Mouse (Mus musculus): ENCODE data around the gene Lurap1l. TPM values are rescaled to one million over a fixed set of nuclear protein-coding genes. Genes with fewer than 3 reads are reported as not detected.

Lurap1l gene
- polyA plus RNA-seq, 1 experiment: 10.0 TPM

GRCm38 (mm10) chr4:80949720-80950119, 39.3 kb downstream of the Lurap1l start:
- WGBS: 89% methylated on average over 2 of the region's 2 CpGs
- DNase-seq: no peak
- no peaks in the 10 kb centered on the region for H3K4me1 ChIP-seq (ENCODE audit: control insufficient read depth, insufficient read depth, low read length)
- no peaks in the 10 kb centered on the region for H3K27me3 ChIP-seq (replicated peaks; ENCODE audit: control insufficient read depth, insufficient read depth, low read length)
- no peak overlapping the region for H3K27ac ChIP-seq (ENCODE audit: insufficient read depth, low read depth, low read length)
- H3K36me3 ChIP-seq (ENCODE audit: control insufficient read depth, insufficient read depth, low read length): no peaks in the 10 kb centered on the region; the same call in 1 of the 2 replicates
- no peak overlapping the region for H3K4me3 ChIP-seq (ENCODE audit: insufficient read depth, low read depth, low read length)
- TF ChIP-seq CTCF (conservative IDR thresholded peaks at IDR 0.05; ENCODE audit: insufficient read depth, insufficient read length, low read depth, low read length) (no peak), POLR2A (IDR thresholded peaks at IDR 0.05; ENCODE audit: low read depth, low read length) (no peak)

GRCm38 (mm10) chr4:80950280-80950781, 39.9 kb downstream of the Lurap1l start:
- no peak for DNase-seq
- H3K27me3 ChIP-seq (replicated peaks; ENCODE audit: control insufficient read depth, insufficient read depth, low read length): no peaks in the 10 kb centered on the region
- no peak overlapping the region for H3K4me3 ChIP-seq (ENCODE audit: insufficient read depth, low read depth, low read length)
- H3K4me1 ChIP-seq (ENCODE audit: control insufficient read depth, insufficient read depth, low read length): no peaks in the 10 kb centered on the region
- TF ChIP-seq CTCF (conservative IDR thresholded peaks at IDR 0.05; ENCODE audit: insufficient read depth, insufficient read length, low read depth, low read length): no peak
- TF ChIP-seq POLR2A (IDR thresholded peaks at IDR 0.05; ENCODE audit: low read depth, low read length): no peak
- H3K36me3 ChIP-seq (ENCODE audit: control insufficient read depth, insufficient read depth, low read length): no peaks in the 10 kb centered on the region; the same call in 1 of the 2 replicates
- whole genome bisulfite sequencing: 56% methylated on average over 8 of the region's 8 CpGs
- H3K27ac ChIP-seq (ENCODE audit: insufficient read depth, low read depth, low read length): no peak overlapping the region

GRCm38 (mm10) chr4:80952653-80953052, 42.2 kb downstream of the Lurap1l start:
- TF ChIP-seq POLR2A (IDR thresholded peaks at IDR 0.05; ENCODE audit: low read depth, low read length) (no peak), CTCF (conservative IDR thresholded peaks at IDR 0.05; ENCODE audit: insufficient read depth, insufficient read length, low read depth, low read length) (no peak)
- DNase-seq: no peak
- WGBS: 85% methylated on average over 1 of the region's 1 CpGs
- Histone ChIP-seq H3K4me3 (ENCODE audit: insufficient read depth, low read depth, low read length) (no peak overlapping the region), H3K27ac (ENCODE audit: insufficient read depth, low read depth, low read length) (no peak overlapping the region; the same call in 1 of the 2 replicates), H3K4me1 (ENCODE audit: control insufficient read depth, insufficient read depth, low read length) (no peaks in the 10 kb centered on the region), H3K27me3 (replicated peaks; ENCODE audit: control insufficient read depth, insufficient read depth, low read length) (no peaks in the 10 kb centered on the region), H3K36me3 (ENCODE audit: control insufficient read depth, insufficient read depth, low read length) (no peaks in the 10 kb centered on the region; the same call in 1 of the 2 replicates)

GRCm38 (mm10) chr4:80955942-80956341, 45.5 kb downstream of the Lurap1l start:
- Histone ChIP-seq H3K27me3 (replicated peaks; ENCODE audit: control insufficient read depth, insufficient read depth, low read length) (no peaks in the 10 kb centered on the region), H3K4me3 (ENCODE audit: insufficient read depth, low read depth, low read length) (no peak overlapping the region), H3K36me3 (ENCODE audit: control insufficient read depth, insufficient read depth, low read length) (no peaks in the 10 kb centered on the region; the same call in 1 of the 2 replicates), H3K27ac (ENCODE audit: insufficient read depth, low read depth, low read length) (no peak overlapping the region), H3K4me1 (ENCODE audit: control insufficient read depth, insufficient read depth, low read length) (no peaks in the 10 kb centered on the region)
- WGBS: 60% methylated on average over 2 of the region's 2 CpGs
- TF ChIP-seq POLR2A (IDR thresholded peaks at IDR 0.05; ENCODE audit: low read depth, low read length) (no peak), CTCF (conservative IDR thresholded peaks at IDR 0.05; ENCODE audit: insufficient read depth, insufficient read length, low read depth, low read length) (no peak)
- no peak for DNase-seq

GRCm38 (mm10) chr4:80967526-80967925, 57.1 kb downstream of the Lurap1l start:
- H3K36me3 ChIP-seq (ENCODE audit: control insufficient read depth, insufficient read depth, low read length): no peaks in the 10 kb centered on the region
- no peak overlapping the region for H3K27ac ChIP-seq (ENCODE audit: insufficient read depth, low read depth, low read length)
- DNase-seq: no peak
- H3K4me3 ChIP-seq (ENCODE audit: insufficient read depth, low read depth, low read length): no peak overlapping the region
- TF ChIP-seq POLR2A (IDR thresholded peaks at IDR 0.05; ENCODE audit: low read depth, low read length) (no peak), CTCF (conservative IDR thresholded peaks at IDR 0.05; ENCODE audit: insufficient read depth, insufficient read length, low read depth, low read length) (no peak)
- no peaks in the 10 kb centered on the region for H3K4me1 ChIP-seq (ENCODE audit: control insufficient read depth, insufficient read depth, low read length)
- H3K27me3 ChIP-seq (replicated peaks; ENCODE audit: control insufficient read depth, insufficient read depth, low read length): no peaks in the 10 kb centered on the region
- WGBS: 93% methylated on average over 17 of the region's 17 CpGs

- no peaks in the 10 kb centered on the region for H3K27me3 ChIP-seq (replicated peaks; ENCODE audit: control insufficient read depth, insufficient read depth, low read length)
- no peaks in the 10 kb centered on the region for H3K36me3 ChIP-seq (ENCODE audit: control insufficient read depth, insufficient read depth, low read length)
- H3K27ac ChIP-seq (ENCODE audit: insufficient read depth, low read depth, low read length): no peak overlapping the region
- no peaks in the 10 kb centered on the region for H3K4me1 ChIP-seq (ENCODE audit: control insufficient read depth, insufficient read depth, low read length)
- no peak for TF ChIP-seq POLR2A (IDR thresholded peaks at IDR 0.05; ENCODE audit: low read depth, low read length)
- TF ChIP-seq CTCF (conservative IDR thresholded peaks at IDR 0.05; ENCODE audit: insufficient read depth, insufficient read length, low read depth, low read length): no peak
- WGBS: 45% methylated on average over 1 of the region's 1 CpGs
- DNase-seq: no peak
- no peak overlapping the region for H3K4me3 ChIP-seq (ENCODE audit: insufficient read depth, low read depth, low read length)
Measured at GRCm38 (mm10) chr4:80971846-80972245, 61.4 kb downstream of the Lurap1l start.

- no peaks in the 10 kb centered on the region for H3K27me3 ChIP-seq (replicated peaks; ENCODE audit: control insufficient read depth, insufficient read depth, low read length)
- H3K36me3 ChIP-seq (ENCODE audit: control insufficient read depth, insufficient read depth, low read length): no peaks in the 10 kb centered on the region
- DNase-seq: no peak
- TF ChIP-seq CTCF (conservative IDR thresholded peaks at IDR 0.05; ENCODE audit: insufficient read depth, insufficient read length, low read depth, low read length) (no peak), POLR2A (IDR thresholded peaks at IDR 0.05; ENCODE audit: low read depth, low read length) (no peak)
- H3K4me1 ChIP-seq (ENCODE audit: control insufficient read depth, insufficient read depth, low read length): no peaks in the 10 kb centered on the region
- no peak overlapping the region for H3K27ac ChIP-seq (ENCODE audit: insufficient read depth, low read depth, low read length)
- H3K4me3 ChIP-seq (ENCODE audit: insufficient read depth, low read depth, low read length): no peak overlapping the region
Measured at GRCm38 (mm10) chr4:80973896-80974295, 63.5 kb downstream of the Lurap1l start.

Data from kidney, adult 2 months (tissue).